Mouse (Mus musculus) olfactory bulb, adult 2 months (tissue): ENCODE data around the gene Corin. TPM values are rescaled to one million over a fixed set of nuclear protein-coding genes. Genes with fewer than 3 reads are reported as not detected.

Source experiments
- H3K27ac ChIP-seq: fragments of 200-500 bp; 2 replicates; pipeline ENCODE4 v1.5.1; 2012; ENCODE audit warnings: low read depth, low read length; ENCODE audit not compliant: insufficient read depth
- H3K4me1 ChIP-seq: fragments of 200-500 bp; 2 replicates; pipeline ENCODE4 v1.6.1; 2012; ENCODE audit warnings: low read length; ENCODE audit not compliant: control insufficient read depth, insufficient read depth
- H3K4me3 ChIP-seq: fragments of 200-500 bp; 2 replicates; pipeline ENCODE4 v1.5.1; 2012; ENCODE audit warnings: mild to moderate bottlenecking, low read depth, low read length, moderate library complexity; ENCODE audit not compliant: insufficient read depth
- CTCF ChIP-seq: fragments of 200-500 bp; IDR thresholded peaks from 2 replicates; pipeline ENCODE4 v1.5.1; 2012; ENCODE audit warnings: low read depth, mild to moderate bottlenecking, low read length, moderate library complexity; ENCODE audit not compliant: insufficient read depth
- POLR2A ChIP-seq: fragments of 200-500 bp; IDR thresholded peaks from 2 replicates; pipeline ENCODE4 v1.6.1; 2012; ENCODE audit warnings: mild to moderate bottlenecking, low read depth, low read length, moderate library complexity; ENCODE audit not compliant: insufficient read depth
- WGBS: fragments of 180-500 bp; shearing (Covaris S2); methylation state at CpG from one replicate; pipeline ENCODE4 v1.1.7; 2018; 5-methylcytosine and 5-hydroxymethylcytosine counted together
- polyA plus RNA-seq: library from polyadenylated mRNA; stranded (reverse); fragments of >200 nt; gene quantifications from 2 replicates; pipeline ENCODE4 v1.2.4, GENCODE M21; 2012; ENCODE audit warnings: low replicate concordance; ENCODE audit not compliant: missing spikeins, insufficient read depth, insufficient read length

The Corin gene
- polyA plus RNA-seq, 1 experiment = not detected

DNA sequence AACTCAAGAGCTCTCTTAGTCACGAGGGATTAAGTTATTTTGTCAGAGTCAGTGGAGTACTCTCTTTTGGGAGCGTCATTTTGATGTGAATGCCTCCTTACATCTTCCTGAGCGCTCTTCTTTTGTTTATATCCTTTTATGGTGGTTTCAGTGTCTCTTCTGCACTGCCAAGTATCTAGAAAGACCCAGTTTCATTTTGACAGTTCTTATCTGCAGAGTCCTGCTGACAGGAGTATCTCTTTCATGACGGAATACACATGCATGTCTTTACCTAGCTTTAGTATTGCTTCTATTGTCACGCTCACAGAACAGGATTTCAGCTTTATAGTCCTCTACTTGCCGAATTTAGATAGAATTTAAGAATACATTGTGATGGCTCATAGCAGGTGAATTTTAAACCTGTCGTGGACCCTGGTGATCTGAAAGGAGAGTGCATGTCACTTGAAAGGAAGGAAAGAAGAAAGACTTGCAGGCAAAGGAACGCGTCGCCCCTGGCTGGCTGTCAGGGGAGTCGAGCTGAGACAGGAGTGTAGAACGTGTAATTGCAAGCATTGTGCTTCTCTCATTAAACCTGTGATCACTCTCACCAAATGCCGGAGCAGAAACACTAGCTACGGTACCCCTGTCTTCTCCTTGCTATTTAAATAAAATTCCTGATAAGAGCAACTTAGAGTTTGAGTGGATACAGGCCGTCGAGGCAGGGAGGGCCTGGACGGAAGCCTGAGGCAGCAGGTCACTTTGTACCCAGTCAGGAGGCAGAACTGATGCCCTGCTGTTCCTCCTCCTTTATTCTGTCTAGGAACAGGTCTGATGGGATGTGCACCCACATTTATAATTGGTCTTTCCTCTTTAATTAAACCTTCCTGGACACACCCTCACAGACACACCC is 245.6 kb downstream of the Corin start:
- no peaks in the 10 kb centered on the region for H3K4me1 ChIP-seq
- H3K27ac ChIP-seq = no peak overlapping the region
- 74% methylated on average over 17 of the region's 17 CpGs for WGBS
- TF ChIP-seq POLR2A = no peak
- TF ChIP-seq CTCF = no peak
- no peak overlapping the region for H3K4me3 ChIP-seq

GRCm38 (mm10) chr5:72257084-72257483 is 247.2 kb downstream of the Corin start:
- H3K4me1 ChIP-seq = no peaks in the 10 kb centered on the region
- TF ChIP-seq POLR2A = no peak
- no peak for TF ChIP-seq CTCF
- H3K4me3 ChIP-seq = no peak overlapping the region
- H3K27ac ChIP-seq = no peak overlapping the region
- 33% methylated on average over 10 of the region's 10 CpGs for WGBS

GRCm38 (mm10) chr5:72254958-72255357 is 249.3 kb downstream of the Corin start:
- no peaks in the 10 kb centered on the region for H3K4me1 ChIP-seq
- H3K4me3 ChIP-seq = no peak overlapping the region
- 93% methylated on average over 10 of the region's 10 CpGs for WGBS
- no peak for TF ChIP-seq POLR2A
- TF ChIP-seq CTCF = no peak
- no peak overlapping the region for H3K27ac ChIP-seq

DNA sequence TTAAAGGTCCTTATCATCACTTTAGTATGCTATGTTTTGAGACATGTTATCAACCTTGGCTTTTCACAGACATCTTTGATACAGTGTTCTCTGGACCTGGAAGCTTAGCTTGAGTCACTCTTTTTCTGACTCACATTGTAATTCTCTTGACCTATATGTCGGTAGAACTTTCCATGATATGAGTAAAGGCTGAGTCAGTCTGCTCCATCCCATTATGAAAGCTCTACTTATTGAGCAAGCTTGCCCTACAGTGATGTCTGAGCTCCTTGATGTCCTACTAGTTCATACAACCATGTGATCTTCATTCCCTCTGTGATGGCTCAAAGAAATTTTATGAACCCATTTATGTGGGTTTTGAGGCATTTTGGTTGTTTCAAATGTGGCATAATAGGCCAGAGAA is 254.1 kb downstream of the Corin start:
- no peak for TF ChIP-seq CTCF
- TF ChIP-seq POLR2A = no peak
- WGBS = 48% methylated on average over 1 of the region's 1 CpGs
- H3K4me3 ChIP-seq = no peak overlapping the region
- no peaks in the 10 kb centered on the region for H3K4me1 ChIP-seq
- no peak overlapping the region for H3K27ac ChIP-seq

Other genes with a start within 250 kb of the Corin start
- not detected in 2 replicates for gene Nfxl1, start 55.2 kb upstream of the Corin start, polyA plus RNA-seq
- gene Zar1, start 76.8 kb upstream of the Corin start, polyA plus RNA-seq = not detected in 2 replicates
- not detected in 2 replicates for gene Gm5868, start 83.1 kb upstream of the Corin start, polyA plus RNA-seq
- not detected in 2 replicates for gene Cnga1, start 139.8 kb upstream of the Corin start, polyA plus RNA-seq
- not detected in 2 replicates for gene Nipal1, start 143.3 kb upstream of the Corin start, polyA plus RNA-seq
- gene Txk, start 248.3 kb upstream of the Corin start, polyA plus RNA-seq = not detected in 2 replicates